Mouse (Mus musculus) right cerebral cortex, postnatal 4 days (tissue): ENCODE measurements at regions not wholly inside any gene's neighbourhood (a gene's known extent, or its start where the extent isn't known, plus 50 kb on each side); places are given as distances from the start of the nearest gene placed in this dataset.
A peak's percentile ranks its signal among the peaks of the same experiment; 100 is the strongest.
"Not testable (repeated sequence)": the region's sequence is repeated elsewhere in the genome, so short reads cannot be mapped to it uniquely, and the experiment has no call there.

ENCODE experiments used
- DNase-seq: peaks from one replicate; pipeline ENCODE4 v3.0.0-alpha.2; 2022

DNA sequence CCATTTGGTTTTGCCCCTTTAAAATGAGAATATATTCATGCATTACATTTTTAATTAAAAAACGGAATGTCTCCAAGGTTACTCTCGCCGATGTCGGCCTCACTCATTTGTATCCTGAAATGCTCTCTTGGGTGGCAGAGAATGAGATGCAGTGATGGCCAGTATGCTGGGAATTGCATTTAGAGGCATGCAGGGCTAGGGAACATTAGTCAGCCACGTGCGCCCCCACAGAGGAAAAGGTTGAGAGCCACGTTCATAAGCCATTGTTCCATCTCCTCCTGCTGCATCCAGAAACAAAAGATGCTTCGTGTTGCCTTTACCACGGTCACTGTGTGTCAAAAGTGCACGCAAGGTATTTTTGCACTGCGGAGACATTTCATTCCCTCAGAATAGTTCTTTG is 172.9 kb upstream of the Pmfbp1 start:
- DNase-seq: no peak

DNA sequence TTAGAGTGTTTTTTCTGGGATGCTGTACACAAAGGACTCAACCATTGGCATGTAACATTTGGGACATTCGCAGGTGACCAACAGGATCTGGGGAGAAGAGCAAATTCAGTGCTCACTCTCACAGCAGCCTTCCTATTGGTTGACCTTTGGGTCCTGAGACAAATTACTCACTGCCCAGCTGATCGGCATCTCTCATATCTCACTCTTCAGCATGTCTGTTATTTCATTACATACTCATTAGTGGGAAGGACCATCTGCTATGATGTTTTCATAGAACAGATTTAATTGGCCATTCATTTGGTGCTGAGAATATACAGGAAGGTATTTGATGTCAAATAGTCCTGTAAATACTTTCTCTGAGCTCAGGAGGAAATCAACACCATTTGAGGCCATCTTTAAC is 170.5 kb upstream of the Pmfbp1 start:
- DNase-seq: no peak

DNA sequence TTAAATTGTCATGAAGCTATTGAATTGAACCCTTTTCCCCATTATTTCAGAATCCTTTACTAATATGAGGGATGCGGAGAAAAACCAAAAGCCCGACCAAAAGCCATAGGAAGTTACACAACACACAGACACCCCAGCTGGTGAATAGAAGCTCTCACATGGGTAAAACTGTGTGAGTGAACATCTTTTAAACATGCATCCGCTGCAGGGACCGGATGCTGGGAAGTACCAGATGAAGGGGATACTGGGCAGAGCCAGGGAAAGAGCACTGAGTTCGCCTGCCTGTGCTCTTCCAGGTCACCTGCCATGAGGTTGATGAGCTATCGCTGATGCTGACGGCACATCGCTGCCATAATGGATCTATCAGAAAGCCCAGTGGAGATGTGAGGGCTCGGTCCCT is 169.6 kb upstream of the Pmfbp1 start:
- DNase-seq: no peak

GRCm38 (mm10) chr8:109336203-109336602 is 157.6 kb upstream of the Pmfbp1 start:
- no peak for DNase-seq

GRCm38 (mm10) chr8:109338220-109338835 is 155.5 kb upstream of the Pmfbp1 start:
- DNase-seq: no peak

DNA sequence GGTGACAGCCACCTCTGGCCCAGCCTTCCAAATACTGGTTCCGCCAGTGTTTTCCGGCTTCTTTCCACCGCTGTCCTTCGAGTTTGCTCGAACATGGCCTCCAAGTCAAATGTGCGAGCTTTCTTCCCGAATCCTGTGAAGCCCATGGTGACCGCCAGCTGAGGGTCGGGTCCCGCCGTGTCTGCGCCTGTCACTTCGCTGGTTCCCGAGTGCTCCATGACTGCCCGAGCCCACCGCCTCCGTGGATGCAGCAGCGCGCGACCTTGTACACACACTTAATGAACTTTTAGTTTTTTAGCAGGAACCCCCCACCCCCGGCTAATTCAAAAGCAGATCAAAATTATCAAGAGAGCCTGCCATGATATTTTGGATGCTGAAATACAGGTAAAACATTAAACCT is 153.2 kb upstream of the Pmfbp1 start:
- not testable (repeated sequence) for DNase-seq

- DNase-seq: no peak
Measured at GRCm38 (mm10) chr8:109355168-109355567, 138.7 kb upstream of the Pmfbp1 start.

- peak; percentile 27 for DNase-seq
Measured at GRCm38 (mm10) chr8:109359396-109360051, 134.3 kb upstream of the Pmfbp1 start.

DNA sequence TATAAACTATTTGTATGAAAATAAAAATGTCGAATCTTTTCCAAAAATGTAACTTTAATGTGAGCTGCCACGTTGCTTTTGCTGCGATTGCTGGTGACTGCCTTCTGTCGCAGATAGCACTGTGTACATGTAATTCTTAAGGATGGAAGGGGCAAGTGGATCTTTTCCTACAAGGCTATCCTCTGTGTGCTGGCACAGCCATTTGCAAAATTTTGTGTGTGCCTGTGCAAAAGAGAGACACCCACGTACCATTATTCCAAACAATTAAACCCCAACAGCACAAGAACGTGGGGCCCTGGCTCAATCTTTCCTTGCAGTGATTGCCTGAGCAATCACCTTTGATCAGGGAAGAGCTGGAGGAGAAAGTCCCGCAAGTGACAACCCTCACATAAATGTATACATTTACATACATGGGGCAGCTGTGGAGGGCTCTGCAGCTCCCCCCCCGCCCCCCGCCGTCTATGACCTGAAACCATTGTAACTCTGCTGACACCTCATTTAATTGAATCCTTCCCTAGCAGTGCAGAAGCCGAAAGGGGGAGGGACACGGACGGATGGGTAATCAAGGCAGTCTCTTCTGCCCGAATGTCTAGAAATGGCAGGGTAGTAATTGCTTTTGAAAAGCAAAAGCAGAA is 133.6 kb upstream of the Pmfbp1 start:
- no peak for DNase-seq

- peak; percentile 50 for DNase-seq
Measured at GRCm38 (mm10) chr8:109360904-109361303, 132.9 kb upstream of the Pmfbp1 start.

GRCm38 (mm10) chr8:109361575-109362361 is 132.1 kb upstream of the Pmfbp1 start:
- no peak for DNase-seq

DNA sequence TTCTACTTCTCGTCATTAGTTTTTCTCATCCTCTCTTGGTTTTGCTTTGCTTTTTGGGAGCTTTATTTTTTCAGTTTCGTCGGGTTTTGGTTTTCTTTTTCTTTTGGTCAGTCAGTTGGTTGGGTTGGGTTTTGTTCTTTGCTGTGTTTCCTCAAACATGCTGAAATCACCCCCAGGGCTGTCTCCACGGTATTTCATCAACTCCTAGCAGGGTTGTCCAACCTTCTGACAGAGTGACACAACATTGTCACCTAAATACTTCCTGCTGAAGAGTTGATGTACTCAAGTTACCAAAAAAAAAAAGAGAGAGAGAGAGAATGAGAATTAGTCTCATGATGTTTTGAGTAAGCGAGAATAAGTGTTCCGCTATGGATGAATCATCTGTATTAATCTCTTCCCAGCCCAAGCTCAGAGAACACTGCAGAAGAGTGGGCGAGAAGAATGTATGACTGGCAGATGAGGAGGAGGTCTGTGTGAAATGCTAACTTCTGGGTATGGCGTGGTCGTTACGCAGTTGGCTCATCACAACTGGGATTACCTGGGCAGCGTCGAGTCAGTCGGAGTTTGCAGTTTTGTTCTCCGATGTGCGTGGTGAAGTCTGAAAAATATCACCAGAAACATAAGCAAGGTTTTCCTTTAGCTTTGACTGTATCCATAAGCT is 130.5 kb upstream of the Pmfbp1 start:
- DNase-seq: no peak

DNA sequence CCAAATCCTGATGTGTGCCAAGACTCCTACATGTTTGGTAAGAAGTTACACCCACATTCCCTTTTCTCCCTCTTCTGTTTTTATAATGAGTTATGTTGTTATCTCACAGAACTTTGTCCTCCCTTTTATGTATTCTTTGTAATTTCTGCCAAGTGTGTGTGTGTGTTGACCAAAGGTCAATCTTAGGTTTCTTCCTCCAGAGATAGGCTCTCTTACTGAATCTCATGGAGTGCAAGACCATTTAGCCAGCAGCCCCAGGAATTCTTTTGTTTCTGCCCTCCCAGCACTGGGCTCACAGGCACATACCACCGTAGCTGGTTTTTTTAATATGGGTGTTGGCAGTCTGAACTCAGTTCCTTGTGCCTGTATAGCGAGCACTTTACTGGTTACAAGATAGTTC is 119.8 kb upstream of the Pmfbp1 start:
- no peak for DNase-seq

- DNase-seq: no peak
Measured at GRCm38 (mm10) chr8:109384881-109385280, 108.9 kb upstream of the Pmfbp1 start.

DNA sequence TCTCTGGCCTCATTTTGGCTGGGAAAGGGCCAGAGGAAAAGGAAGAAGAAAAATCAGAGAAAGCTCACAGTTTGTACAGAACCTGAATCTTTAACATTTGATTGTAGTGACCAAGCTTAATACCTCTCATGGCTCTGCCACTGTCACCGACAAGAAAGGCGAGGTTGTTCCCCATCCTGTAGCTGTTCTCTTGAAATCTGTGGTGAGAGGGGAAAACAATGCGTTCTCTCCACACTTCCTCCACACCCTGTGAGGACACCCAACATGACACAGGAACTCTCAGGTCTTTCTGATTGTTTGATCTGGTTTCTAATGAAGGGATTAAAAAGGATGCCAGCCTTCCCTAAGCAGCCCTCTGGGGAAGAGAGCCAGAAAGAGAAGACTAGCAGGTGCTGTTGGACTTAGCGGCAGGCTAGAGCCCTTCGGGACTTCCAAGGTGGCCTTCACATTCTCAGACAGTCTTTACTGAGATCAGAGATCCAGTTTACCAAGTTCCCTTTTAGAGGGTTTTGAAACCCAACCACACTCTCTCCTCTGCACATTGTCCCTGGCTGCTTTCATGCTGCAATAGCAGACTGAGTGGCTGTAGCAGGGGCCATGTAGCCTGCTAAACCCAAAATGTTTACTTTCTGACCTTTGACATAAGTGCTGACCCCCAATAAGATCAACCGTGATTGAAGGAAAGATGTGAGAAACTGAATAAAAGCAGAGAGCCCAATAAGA is 98.5 kb upstream of the Pmfbp1 start:
- DNase-seq: no peak

GRCm38 (mm10) chr8:109399616-109400015 is 94.2 kb upstream of the Pmfbp1 start:
- no peak for DNase-seq

- no peak for DNase-seq
Measured at GRCm38 (mm10) chr8:109400192-109400591, 93.6 kb upstream of the Pmfbp1 start.

- DNase-seq: peak; percentile 30
Measured at GRCm38 (mm10) chr8:109407913-109408312, 85.9 kb upstream of the Pmfbp1 start.

DNA sequence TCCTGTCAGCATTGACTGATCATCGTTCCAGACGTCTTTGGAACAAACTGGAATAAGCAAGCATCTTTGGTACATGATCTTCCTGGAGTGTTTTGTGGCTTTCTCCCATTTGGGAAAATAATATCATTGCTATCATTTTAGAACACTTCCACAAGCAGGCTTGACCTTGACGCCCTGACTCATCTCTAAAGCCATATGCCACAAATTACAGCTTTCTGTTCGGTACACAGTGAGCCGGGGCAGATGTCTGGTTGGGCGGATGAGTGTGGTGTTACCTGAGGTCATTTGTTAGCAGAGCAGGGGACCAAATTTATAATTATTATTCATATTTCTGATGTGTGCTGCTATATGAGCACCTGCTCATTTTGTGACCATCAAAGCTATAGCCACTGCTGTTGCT is 83.3 kb upstream of the Pmfbp1 start:
- no peak for DNase-seq

- DNase-seq: no peak
Measured at GRCm38 (mm10) chr8:109413386-109413785, 80.4 kb upstream of the Pmfbp1 start.

- no peak for DNase-seq
Measured at GRCm38 (mm10) chr8:109415315-109415714, 78.5 kb upstream of the Pmfbp1 start.

GRCm38 (mm10) chr8:109415906-109416305 is 77.9 kb upstream of the Pmfbp1 start:
- no peak for DNase-seq
